Mouse (Mus musculus) intestine, embryonic 14.5 days (tissue): ENCODE data around the gene Stx6. TPM values are rescaled to one million over a fixed set of nuclear protein-coding genes. Genes with fewer than 3 reads are reported as not detected.
"Not testable (repeated sequence)": the region's sequence is repeated elsewhere in the genome, so short reads cannot be mapped to it uniquely, and the experiment has no call there.

Experiments
- ATAC-seq: fragments of 200-750 bp; cut with Nextera tagmentation; replicated peaks from 2 replicates; pipeline ENCODE4 v1.8.0; 2017; ENCODE audit warnings: low read depth, moderate number of reproducible peaks, moderate TSS enrichment, moderate library complexity; ENCODE audit not compliant: low FRiP score, low TSS enrichment
- DNase-seq: peaks from one replicate; pipeline ENCODE4 v3.0.0-alpha.2; 2018; ENCODE audit warnings: low spot score
- H3K27ac ChIP-seq: fragments of 300-500 bp; sonication (generic); 2 replicates; pipeline ENCODE4 v1.5.1; 2014; ENCODE audit warnings: low read depth, mild to moderate bottlenecking, control low read depth
- H3K27me3 ChIP-seq: fragments of 300-500 bp; sonication (generic); replicated peaks from 2 replicates; pipeline ENCODE4 v1.6.1; 2014; ENCODE audit warnings: low read length, control low read depth; ENCODE audit not compliant: control insufficient read depth, insufficient read depth
- H3K36me3 ChIP-seq: fragments of 300-500 bp; sonication (generic); 2 replicates; pipeline ENCODE4 v1.6.1; 2014; ENCODE audit warnings: low read length, control low read depth; ENCODE audit not compliant: control insufficient read depth, insufficient read depth
- H3K4me1 ChIP-seq: fragments of 300-500 bp; sonication (generic); replicated peaks from 2 replicates; pipeline ENCODE4 v1.6.1; 2014; ENCODE audit warnings: low read length, control low read depth, mixed read lengths; ENCODE audit not compliant: control insufficient read depth, insufficient read depth
- H3K4me2 ChIP-seq: fragments of 300-500 bp; sonication (generic); 2 replicates; pipeline ENCODE4 v1.6.1; 2014; ENCODE audit warnings: low read length
- H3K4me3 ChIP-seq: fragments of 300-500 bp; sonication (generic); 2 replicates; pipeline ENCODE4 v1.5.1; 2014; ENCODE audit warnings: low read depth, low read length, control low read depth, mixed read lengths
- H3K9ac ChIP-seq: fragments of 300-500 bp; sonication (generic); 2 replicates; pipeline ENCODE4 v1.6.1; 2014; ENCODE audit warnings: mild to moderate bottlenecking, low read length
- H3K9me3 ChIP-seq: fragments of 300-500 bp; sonication (generic); 2 replicates; pipeline ENCODE4 v1.6.1; 2016; ENCODE audit warnings: low read length, control low read depth; ENCODE audit not compliant: control insufficient read depth
- WGBS: fragments of 180-500 bp; shearing (Covaris S2); extraction: QIAGEN DNeasy Blood & Tissue Kit; methylation state at CpG from one replicate; pipeline ENCODE4 v1.1.7; 2014; 5-methylcytosine and 5-hydroxymethylcytosine counted together
- polyA plus RNA-seq: library from polyadenylated mRNA; unstranded; fragments of >200 nt; fragmentation: Nextera tagmentation; extraction: Ambion mirVana; gene quantifications from 2 replicates; pipeline ENCODE4 v1.2.1, GENCODE M21; 2014

Gene Stx6
- polyA plus RNA-seq, 1 experiment from 2014 or later, result 69.4 TPM

DNA sequence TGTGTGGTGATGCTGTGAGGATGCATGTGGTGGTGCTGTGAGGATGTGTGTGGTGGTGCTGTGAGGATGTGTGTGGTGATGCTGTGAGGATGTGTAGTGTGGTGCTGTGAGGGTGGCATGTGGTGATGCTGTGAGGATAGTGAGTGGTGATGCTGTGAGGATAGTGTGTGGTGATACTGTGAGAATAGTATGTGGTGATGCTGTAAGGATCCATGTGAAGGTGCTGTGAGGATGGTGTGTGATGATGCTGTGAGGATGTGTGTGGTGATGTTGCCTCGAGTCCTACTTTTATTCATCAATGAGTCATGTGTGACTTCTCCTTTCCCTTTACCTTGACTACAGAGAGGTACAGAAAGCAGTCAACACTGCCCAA is 15.1 kb downstream of the Stx6 start:
- WGBS, result 88% methylated on average over 1 of the region's 1 CpGs
- not testable (repeated sequence) for ATAC-seq, H3K4me2 ChIP-seq

DNA sequence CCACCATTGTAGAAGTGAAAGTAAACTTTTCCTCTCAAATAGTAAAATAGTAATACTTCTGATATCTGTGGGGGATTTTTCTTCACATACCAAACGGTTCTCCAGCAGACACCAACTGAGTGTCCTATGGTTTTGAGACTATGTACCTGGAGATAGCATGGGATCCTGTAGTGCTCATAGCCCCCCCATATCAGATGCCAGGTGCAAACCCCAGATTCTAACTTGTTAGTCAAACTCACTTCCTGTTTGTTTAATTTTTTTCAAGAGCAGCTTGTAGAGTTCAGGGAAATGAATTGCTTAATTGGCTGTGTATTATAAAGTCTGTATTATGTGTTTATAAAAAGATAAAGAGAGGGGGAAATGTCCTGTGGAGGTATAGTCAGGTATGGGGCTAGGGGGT is 15.9 kb downstream of the Stx6 start:
- no peaks in the 10 kb centered on the region for H3K27me3 ChIP-seq
- WGBS, result 72% methylated on average over 1 of the region's 1 CpGs
- no peak overlapping the region for H3K4me2 ChIP-seq

More for the DNA sequence above, 15.1 kb downstream of the Stx6 start:
- peaks cover 37% of the 10 kb centered on the region for H3K36me3 ChIP-seq
- H3K9ac ChIP-seq, H3K27me3 ChIP-seq, H3K9me3 ChIP-seq, H3K4me1 ChIP-seq, DNase-seq, H3K27ac ChIP-seq, H3K4me3 ChIP-seq: not testable (repeated sequence)

DNA sequence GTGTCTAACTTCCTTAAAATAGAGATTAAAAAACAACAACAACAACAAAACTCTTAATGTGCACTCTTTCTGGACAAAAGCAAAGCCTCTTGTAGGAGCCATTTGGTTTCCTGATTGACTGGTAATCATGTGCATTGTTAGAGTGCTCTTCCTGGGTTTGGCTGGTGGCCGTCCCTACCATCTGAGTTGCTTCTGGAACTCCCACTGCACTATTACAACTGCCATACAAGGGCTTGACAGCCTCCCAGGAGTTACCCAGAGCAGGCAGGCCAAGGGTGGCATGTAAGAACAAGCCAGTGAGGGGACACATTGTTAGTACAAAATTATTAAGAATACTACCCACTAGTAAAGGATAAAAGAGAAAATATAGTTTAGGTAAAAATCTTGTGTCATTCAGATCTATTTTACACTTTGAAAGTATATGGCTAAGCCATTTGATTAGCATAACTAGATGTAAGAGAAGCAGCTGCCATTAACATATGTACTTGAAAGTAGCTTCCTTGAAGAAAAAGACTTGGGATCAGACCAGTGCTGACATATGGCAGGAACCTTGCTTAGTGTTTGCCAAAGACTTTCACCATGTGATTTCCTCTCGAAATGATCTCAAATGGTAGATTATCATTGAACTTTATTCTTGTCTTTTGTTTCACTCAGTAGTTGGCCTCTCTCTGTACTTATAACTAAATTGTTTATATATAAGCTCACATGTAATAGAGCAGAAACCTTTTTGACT is 19.8 kb downstream of the Stx6 start:
- Histone ChIP-seq H3K27me3 (no peaks in the 10 kb centered on the region), H3K9me3 (no peaks in the 10 kb centered on the region), H3K27ac (no peak overlapping the region), H3K4me2 (no peak overlapping the region), H3K4me1 (no peaks in the 10 kb centered on the region), H3K36me3 (peaks cover 48% of the 10 kb centered on the region), H3K4me3 (no peak overlapping the region), H3K9ac (no peak overlapping the region)
- no peak for ATAC-seq
- DNase-seq, result no peak
- 87% methylated on average over 2 of the region's 2 CpGs for WGBS

More for the DNA sequence above, 15.9 kb downstream of the Stx6 start:
- ATAC-seq (no peak), DNase-seq (no peak)
- H3K9ac ChIP-seq, result no peak overlapping the region
- H3K36me3 ChIP-seq, result peaks cover 37% of the 10 kb centered on the region
- no peaks in the 10 kb centered on the region for H3K9me3 ChIP-seq
- H3K27ac ChIP-seq, result no peak overlapping the region
- H3K4me3 ChIP-seq, result no peak overlapping the region
- H3K4me1 ChIP-seq, result no peaks in the 10 kb centered on the region

DNA sequence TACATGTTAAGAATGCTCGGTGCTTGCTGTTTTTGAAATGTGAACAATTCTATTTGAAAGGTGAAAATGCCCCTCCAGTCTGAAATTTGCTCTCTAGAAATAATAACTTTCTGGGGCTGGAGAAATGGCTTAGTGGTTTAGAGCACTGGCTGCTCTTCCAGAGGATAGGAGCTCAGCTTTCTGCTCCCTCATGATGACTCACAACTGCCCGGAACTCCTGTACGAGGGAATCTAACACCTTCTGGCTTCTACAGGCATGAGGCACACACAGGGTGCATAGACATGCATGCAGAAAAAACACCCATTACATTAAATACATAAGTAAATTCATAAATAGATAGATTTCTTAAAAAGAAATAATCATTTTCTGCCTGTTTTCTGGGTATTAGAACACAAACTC is 25.7 kb downstream of the Stx6 start:
- Histone ChIP-seq H3K4me2 (no peak overlapping the region), H3K27me3 (no peaks in the 10 kb centered on the region), H3K4me3 (no peak overlapping the region), H3K36me3 (peaks cover 37% of the 10 kb centered on the region), H3K9me3 (no peaks in the 10 kb centered on the region), H3K27ac (no peak overlapping the region), H3K9ac (no peak overlapping the region), H3K4me1 (no peaks in the 10 kb centered on the region)
- no peak for ATAC-seq
- WGBS, result 83% methylated on average over 3 of the region's 3 CpGs
- DNase-seq, result no peak

DNA sequence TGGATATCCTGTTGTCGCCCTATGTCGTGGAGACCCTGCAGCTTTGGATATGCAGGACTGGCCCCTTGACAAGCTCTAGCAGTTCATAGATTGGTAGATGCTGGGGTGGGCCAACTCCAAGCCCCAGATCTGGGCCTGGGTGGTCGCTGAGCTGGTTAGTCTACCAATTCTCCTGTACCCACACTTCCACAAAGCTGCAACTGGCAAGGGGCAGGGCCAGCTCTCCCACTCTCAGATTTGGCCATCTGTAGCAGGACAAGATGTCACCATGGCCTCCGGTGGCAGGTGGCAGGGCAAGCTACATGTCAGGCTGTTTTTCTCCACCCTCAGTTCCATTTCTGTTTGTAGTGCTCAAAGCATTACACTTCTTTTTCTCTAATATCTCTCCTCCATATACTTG is 30.1 kb downstream of the Stx6 start:
- no peaks in the 10 kb centered on the region; the same call in 1 of the 2 replicates for H3K4me1 ChIP-seq
- H3K27me3 ChIP-seq, result no peaks in the 10 kb centered on the region
- no peak overlapping the region for H3K27ac ChIP-seq
- 94% methylated on average over 4 of the region's 4 CpGs for WGBS
- no peak overlapping the region for H3K4me2 ChIP-seq
- no peaks in the 10 kb centered on the region for H3K9me3 ChIP-seq
- H3K9ac ChIP-seq, result no peak overlapping the region
- no peak for DNase-seq
- ATAC-seq, result no peak
- no peak overlapping the region for H3K4me3 ChIP-seq
- H3K36me3 ChIP-seq, result peaks cover 47% of the 10 kb centered on the region

DNA sequence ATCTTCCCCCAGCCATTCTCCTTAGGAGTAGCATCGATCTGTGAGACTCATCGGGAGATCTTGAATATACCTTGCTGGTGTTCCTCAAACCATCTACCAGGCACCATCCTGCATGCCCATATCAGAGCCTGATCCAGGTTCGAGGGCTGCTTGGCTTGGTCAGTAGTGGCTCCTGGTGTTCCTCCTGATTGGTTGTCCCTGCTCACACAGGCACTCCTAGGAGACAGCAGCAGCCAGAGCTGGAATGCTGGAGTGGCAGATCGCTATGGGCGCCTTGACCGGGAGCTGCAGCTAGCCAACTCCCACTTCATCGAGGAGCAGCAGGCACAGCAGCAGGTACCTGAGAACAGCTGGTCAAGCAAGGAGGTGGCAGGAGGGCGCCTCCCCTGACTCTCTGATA is 32.7 kb downstream of the Stx6 start:
- Histone ChIP-seq H3K27ac (no peak overlapping the region), H3K4me2 (no peak overlapping the region), H3K27me3 (no peaks in the 10 kb centered on the region), H3K4me3 (no peak overlapping the region), H3K9ac (no peak overlapping the region), H3K36me3 (peaks cover 66% of the 10 kb centered on the region), H3K4me1 (no peaks in the 10 kb centered on the region; the same call in 1 of the 2 replicates), H3K9me3 (no peaks in the 10 kb centered on the region)
- DNase-seq, result no peak
- 91% methylated on average over 8 of the region's 8 CpGs for WGBS
- ATAC-seq, result no peak

DNA sequence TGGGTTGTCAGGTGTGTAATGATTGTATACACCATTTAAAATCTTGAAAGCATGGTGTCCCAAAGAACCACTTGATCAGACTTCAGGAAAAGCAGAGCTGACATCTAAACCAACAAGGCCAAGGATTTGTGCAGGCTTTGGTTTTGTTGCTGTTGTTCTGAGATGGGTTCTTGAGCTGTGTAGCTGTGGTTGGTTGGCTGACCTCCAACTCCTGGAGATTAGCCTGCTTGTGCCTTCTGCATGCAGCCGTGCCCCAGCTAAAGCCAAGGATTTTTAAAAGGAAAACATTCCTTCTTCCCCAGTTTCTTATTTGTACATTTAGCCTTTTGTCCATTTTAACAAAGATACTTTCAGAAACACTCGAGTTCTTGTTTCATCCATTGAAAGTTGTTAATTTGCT is 33.2 kb downstream of the Stx6 start:
- Histone ChIP-seq H3K4me2 (no peak overlapping the region), H3K4me1 (no peaks in the 10 kb centered on the region; the same call in 1 of the 2 replicates), H3K9ac (no peak overlapping the region), H3K36me3 (peaks cover 63% of the 10 kb centered on the region), H3K9me3 (no peaks in the 10 kb centered on the region), H3K27me3 (no peaks in the 10 kb centered on the region), H3K27ac (no peak overlapping the region), H3K4me3 (no peak overlapping the region)
- no peak for ATAC-seq
- DNase-seq, result no peak
- WGBS, result 88% methylated on average over 2 of the region's 2 CpGs

DNA sequence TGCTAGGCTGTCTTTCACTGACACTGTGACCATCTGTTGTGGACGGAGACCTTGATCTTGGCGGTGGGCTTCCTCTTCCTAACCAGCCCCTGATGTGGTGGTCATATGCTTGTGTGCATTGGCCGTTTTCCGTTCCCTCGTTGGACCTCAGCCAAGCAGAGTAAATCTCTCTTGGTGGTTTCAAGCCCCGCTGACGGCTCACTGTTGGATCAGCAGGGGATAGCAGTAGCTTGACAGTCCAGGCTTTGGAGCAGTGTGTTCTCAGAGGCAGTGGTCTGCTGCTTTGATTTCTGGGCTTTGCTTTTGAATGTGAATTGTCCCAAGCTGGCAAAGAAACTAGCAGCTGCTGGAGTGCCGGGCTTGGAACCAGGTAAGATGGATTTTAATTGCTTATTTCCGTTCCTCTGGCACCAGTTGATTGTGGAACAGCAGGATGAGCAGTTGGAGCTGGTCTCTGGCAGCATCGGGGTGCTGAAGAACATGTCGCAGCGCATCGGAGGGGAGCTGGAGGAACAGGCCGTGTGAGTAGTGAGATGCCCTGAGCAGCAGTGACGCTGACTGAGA is 34.4 kb downstream of the Stx6 start:
- ATAC-seq, result no peak
- no peaks in the 10 kb centered on the region for H3K9me3 ChIP-seq

DNA sequence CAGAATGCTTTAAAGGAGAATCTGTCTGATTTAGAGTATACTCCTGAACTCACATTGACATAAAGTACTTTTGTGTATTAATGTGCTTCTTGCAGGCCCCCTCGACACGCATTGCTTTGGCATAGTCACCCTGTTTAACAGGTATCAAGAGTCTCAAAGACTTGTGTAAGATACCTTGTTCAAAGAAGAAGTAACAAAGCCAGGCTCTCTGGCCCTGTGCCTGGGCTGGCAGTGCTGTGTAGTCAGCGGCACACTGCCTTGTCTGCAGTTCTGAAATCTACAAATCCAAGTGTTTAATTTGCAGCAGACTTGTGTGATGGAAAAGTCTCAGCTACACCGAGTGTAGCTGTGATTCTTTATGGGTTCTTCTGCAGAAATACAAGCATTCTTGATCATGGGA is 38.2 kb downstream of the Stx6 start:
- DNase-seq, result no peak
- no peak for ATAC-seq
- no peak overlapping the region for H3K4me3 ChIP-seq
- no peaks in the 10 kb centered on the region for H3K27me3 ChIP-seq
- H3K4me2 ChIP-seq, result no peak overlapping the region
- H3K36me3 ChIP-seq, result peaks cover 52% of the 10 kb centered on the region
- H3K9me3 ChIP-seq, result no peaks in the 10 kb centered on the region
- H3K27ac ChIP-seq, result no peak overlapping the region
- H3K4me1 ChIP-seq, result no peaks in the 10 kb centered on the region; the same call in 1 of the 2 replicates
- H3K9ac ChIP-seq, result no peak overlapping the region
- 88% methylated on average over 4 of the region's 4 CpGs for whole genome bisulfite sequencing

More for the DNA sequence above, 34.4 kb downstream of the Stx6 start:
- Histone ChIP-seq H3K27ac (0 out of 2 replicates have a peak overlapping the region, but pooled peaks have one; percentile 11), H3K4me3 (no peak overlapping the region), H3K36me3 (peaks cover 63% of the 10 kb centered on the region), H3K4me1 (no peaks in the 10 kb centered on the region; the same call in 1 of the 2 replicates), H3K4me2 (no peak overlapping the region), H3K9ac (no peak overlapping the region), H3K27me3 (no peaks in the 10 kb centered on the region)
- WGBS, result 77% methylated on average over 15 of the region's 15 CpGs
- no peak for DNase-seq
